Mouse (Mus musculus) CH12.LX (cell line): Measurements from ENCODE around the gene Abhd15. TPM values are rescaled to one million over a fixed set of nuclear protein-coding genes. Genes with fewer than 3 reads are reported as not detected.

Experiments
- DNase-seq: peaks from one replicate; pipeline ENCODE4 v3.0.0-alpha.2; 2013; ENCODE audit errors: extremely low read depth
- H3K27ac ChIP-seq: 2 replicates; pipeline ENCODE4 v1.5.1; 2012; ENCODE audit warnings: low read depth, mild to moderate bottlenecking, control low read depth, moderate library complexity; ENCODE audit not compliant: insufficient read depth
- H3K27me3 ChIP-seq: replicated peaks from 2 replicates; pipeline ENCODE3; 2012; ENCODE audit warnings: inconsistent platforms
- H3K36me3 ChIP-seq, 2 experiments: replicated peaks in 1 of 2; 2 replicates each; pipeline versions ENCODE3 to v1.6.1; 2012; ENCODE audit warnings: inconsistent platforms in 1 of 2, low read length in 1 of 2, mild to moderate bottlenecking in 1 of 2, mixed read lengths in 1 of 2, moderate library complexity in 1 of 2; ENCODE audit not compliant: control insufficient read depth in 1 of 2, insufficient read depth in 1 of 2
- H3K4me1 ChIP-seq, 2 experiments: 2 replicates each; pipeline ENCODE4 v1.6.1; 2012; ENCODE audit warnings: inconsistent platforms in 1 of 2, moderate library complexity in 1 of 2; ENCODE audit not compliant: insufficient read depth in 2 of 2, control insufficient read depth in 1 of 2
- H3K4me2 ChIP-seq: 2 replicates; pipeline ENCODE4 v1.6.1; 2012; ENCODE audit warnings: low read depth, mild to moderate bottlenecking, control low read depth; ENCODE audit not compliant: poor library complexity, insufficient read depth, severe bottlenecking
- H3K4me3 ChIP-seq, 3 experiments: fragments of 150-350 bp in 1 of 3; sonication (generic) in 1 of 3; replicated peaks in 1 of 3; 2 replicates each; pipeline versions ENCODE3 to v1.5.1; 2011 to 2012; ENCODE audit warnings: low read depth in 2 of 3, low read length in 2 of 3, mild to moderate bottlenecking in 2 of 3, moderate library complexity in 2 of 3, control low read depth in 1 of 3, improper control_type of control experiment in 1 of 3, inconsistent platforms in 1 of 3, mixed read lengths in 1 of 3; ENCODE audit not compliant: poor library complexity in 1 of 3
- H3K79me2 ChIP-seq: replicated peaks from 2 replicates; pipeline ENCODE4 v1.6.1; 2012; ENCODE audit warnings: mild to moderate bottlenecking, moderate library complexity; ENCODE audit not compliant: control insufficient read depth, poor library complexity, insufficient read depth, severe bottlenecking; ENCODE audit errors: extremely low read depth
- H3K9ac ChIP-seq: 2 replicates; pipeline ENCODE4 v1.6.1; 2012; ENCODE audit warnings: low read depth, mild to moderate bottlenecking, control low read depth, moderate library complexity; ENCODE audit not compliant: insufficient read depth
- H3K9me3 ChIP-seq: replicated peaks from 2 replicates; pipeline ENCODE3; 2012; ENCODE audit warnings: low read length, inconsistent platforms, mixed read lengths
- BHLHE40 ChIP-seq: IDR thresholded peaks from 2 replicates; pipeline ENCODE4 v1.6.1; 2011; ENCODE audit warnings: mild to moderate bottlenecking, low read depth, low read length, improper control_type of control experiment
- CHD1 ChIP-seq: IDR thresholded peaks from 2 replicates; pipeline ENCODE4 v1.6.1; 2012; ENCODE audit warnings: low read depth, low read length, improper control_type of control experiment, inconsistent platforms
- CHD2 ChIP-seq: IDR thresholded peaks from 2 replicates; pipeline ENCODE4 v1.6.1; 2011; ENCODE audit warnings: low read length, improper control_type of control experiment
- EP300 ChIP-seq: IDR thresholded peaks from 2 replicates; pipeline ENCODE4 v1.6.1; 2011; ENCODE audit warnings: low read length, improper control_type of control experiment
- HCFC1 ChIP-seq: IDR thresholded peaks from 2 replicates; pipeline ENCODE4 v1.6.1; 2012; ENCODE audit warnings: low read depth, mild to moderate bottlenecking, inconsistent platforms, low read length, improper control_type of control experiment
- JUND ChIP-seq: conservative IDR thresholded peaks from 2 replicates; pipeline ENCODE4 v1.6.1; 2011; ENCODE audit warnings: low read depth, low read length, improper control_type of control experiment
- MAFK ChIP-seq: IDR thresholded peaks from 2 replicates; pipeline ENCODE4 v1.6.1; 2011; ENCODE audit warnings: low read length, improper control_type of control experiment; ENCODE audit not compliant: insufficient replicate concordance
- MAX ChIP-seq: IDR thresholded peaks from 2 replicates; pipeline ENCODE4 v1.6.1; 2011; ENCODE audit warnings: low read length, improper control_type of control experiment
- MAZ ChIP-seq: IDR thresholded peaks from 2 replicates; pipeline ENCODE4 v1.6.1; 2012; ENCODE audit warnings: low read depth, mild to moderate bottlenecking, inconsistent platforms, low read length, improper control_type of control experiment, moderate library complexity
- MEF2A ChIP-seq: IDR thresholded peaks from 2 replicates; pipeline ENCODE4 v1.6.1; 2014; ENCODE audit warnings: low read depth, mild to moderate bottlenecking, inconsistent platforms, low read length, improper control_type of control experiment, borderline replicate concordance
- MXI1 ChIP-seq: IDR thresholded peaks from 2 replicates; pipeline ENCODE4 v1.6.1; 2011; ENCODE audit warnings: mild to moderate bottlenecking, low read depth, low read length, improper control_type of control experiment
- NRF1 ChIP-seq: IDR thresholded peaks from 2 replicates; pipeline ENCODE4 v1.6.1; 2014; ENCODE audit warnings: low read depth, mild to moderate bottlenecking, inconsistent platforms, low read length, improper control_type of control experiment, moderate library complexity
- PAX5 ChIP-seq: IDR thresholded peaks from 2 replicates; pipeline ENCODE4 v1.6.1; 2012; ENCODE audit warnings: low read length, inconsistent platforms, mixed read lengths
- POLR2A ChIP-seq: IDR thresholded peaks from 2 replicates; pipeline ENCODE4 v1.6.1; 2011; ENCODE audit warnings: low read depth, mild to moderate bottlenecking, improper control_type of control experiment, low read length
- POLR2AphosphoS2 ChIP-seq: IDR thresholded peaks from 2 replicates; pipeline ENCODE4 v1.6.1; 2011; ENCODE audit warnings: low read depth, low read length, improper control_type of control experiment
- RAD21 ChIP-seq: IDR thresholded peaks from 2 replicates; pipeline ENCODE4 v1.6.1; 2011; ENCODE audit warnings: low read depth, mild to moderate bottlenecking, low read length, improper control_type of control experiment, moderate library complexity
- SIN3A ChIP-seq: IDR thresholded peaks from 2 replicates; pipeline ENCODE4 v1.6.1; 2012; ENCODE audit warnings: low read length, improper control_type of control experiment, inconsistent platforms
- TCF12 ChIP-seq: IDR thresholded peaks from 2 replicates; pipeline ENCODE4 v1.6.1; 2014; ENCODE audit warnings: low read depth, mild to moderate bottlenecking, inconsistent platforms, low read length, improper control_type of control experiment
- USF2 ChIP-seq: conservative IDR thresholded peaks from 2 replicates; pipeline ENCODE4 v1.6.1; 2011; ENCODE audit warnings: low read depth, low read length, improper control_type of control experiment
- ZC3H11A ChIP-seq: IDR thresholded peaks from 2 replicates; pipeline ENCODE4 v1.6.1; 2012; ENCODE audit warnings: low read depth, mild to moderate bottlenecking, inconsistent platforms, low read length, improper control_type of control experiment
- ZMIZ1 ChIP-seq: IDR thresholded peaks from 2 replicates; pipeline ENCODE4 v1.6.1; 2012; ENCODE audit warnings: low read depth, mild to moderate bottlenecking, inconsistent platforms, low read length, improper control_type of control experiment
- dilution Hi-C: fragments of 300-500 bp; cut with MboI; formaldehyde crosslinking; loops from 2 replicates; pipeline ENCODE4 v1.14.3; 2020; ENCODE audit warnings: low sequenced_read_pairs; ENCODE audit not compliant: extremely low pct_unique_long_range_greater_than_20kb, extremely low pct_ligation_motif_present
- in situ Hi-C: fragments of 300-500 bp; cut with MboI; formaldehyde crosslinking; loops from 3 replicates; pipeline ENCODE4 v1.14.3; 2019; ENCODE audit warnings: low sequenced_read_pairs, low pct_ligation_motif_present, low pct_unique_long_range_greater_than_20kb, mixed read lengths
- polyA plus RNA-seq: library from polyadenylated mRNA; unstranded; fragments of >175 nt; gene quantifications from 2 replicates; pipeline ENCODE4 v1.2.1, GENCODE M21; 2012; ENCODE audit warnings: low read depth; ENCODE audit not compliant: insufficient read length
- total RNA-seq, 2 experiments: library from RNA; depleted of rRNA; stranded (reverse); fragments of 300-350 nt in 1 of 2; fragments of >200 nt in 1 of 2; gene quantifications; 2 replicates each; pipeline ENCODE4 v1.2.3; 2012 to 2014

Gene Abhd15
- total and polyA plus RNA-seq, 3 experiments, result 0.11 to 0.38 (median 0.23) TPM

GRCm38 (mm10) chr11:77502481-77502880 lies 12.4 kb upstream of the Abhd15 start:
- peaks cover 71 to 98% of the 10 kb centered on the region in 2 experiments for H3K36me3 ChIP-seq
- H3K79me2 ChIP-seq, result no peaks in the 10 kb centered on the region; the same call in 1 of the 2 replicates
- no peaks in the 10 kb centered on the region for H3K27me3 ChIP-seq
- H3K4me1 ChIP-seq, result peaks cover 0 to 27% of the 10 kb centered on the region in 2 experiments; a peak in 2 of 4 replicates
- dilution Hi-C loops (no loop called here), in situ Hi-C loops (no loop called here)
- no peaks in the 10 kb centered on the region for H3K9me3 ChIP-seq
- H3K9ac ChIP-seq, result no peak overlapping the region
- no peak for DNase-seq
- H3K4me2 ChIP-seq, result no peak overlapping the region
- no peak overlapping the region for H3K4me3 ChIP-seq
- no peak overlapping the region for H3K27ac ChIP-seq
- TF ChIP-seq ZMIZ1, result no peak
- no peak for TF ChIP-seq JUND
- no peak for TF ChIP-seq MXI1
- TF ChIP-seq HCFC1, result no peak
- TF ChIP-seq ZC3H11A, result no peak
- no peak for TF ChIP-seq POLR2A
- TF ChIP-seq MAFK, result no peak
- TF ChIP-seq BHLHE40, result no peak
- TF ChIP-seq NRF1, result no peak
- no peak for TF ChIP-seq SIN3A
- TF ChIP-seq MEF2A, result no peak
- no peak for TF ChIP-seq EP300
- no peak for TF ChIP-seq USF2
- TF ChIP-seq MAX, result no peak
- TF ChIP-seq MAZ, result no peak

- dilution Hi-C loops (no loop called here), in situ Hi-C loops (no loop called here)
- Histone ChIP-seq H3K27ac (no peak overlapping the region), H3K4me2 (no peak overlapping the region), H3K79me2 (no peaks in the 10 kb centered on the region; the same call in 1 of the 2 replicates), H3K36me3 (peaks cover 74 to 96% of the 10 kb centered on the region in 2 experiments), H3K9me3 (no peaks in the 10 kb centered on the region), H3K9ac (no peak overlapping the region), H3K27me3 (no peaks in the 10 kb centered on the region), H3K4me3 (no peak overlapping the region), H3K4me1 (peaks cover 4 to 25% of the 10 kb centered on the region in 2 experiments)
- TF ChIP-seq MXI1, result no peak
- TF ChIP-seq CHD2, result no peak
- no peak for TF ChIP-seq RAD21
- no peak for TF ChIP-seq MAZ
- TF ChIP-seq TCF12, result no peak
- TF ChIP-seq POLR2AphosphoS2, result no peak
- TF ChIP-seq CHD1, result no peak
- TF ChIP-seq PAX5, result no peak
- DNase-seq, result no peak
Measured at GRCm38 (mm10) chr11:77503511-77503910, 11.4 kb upstream of the Abhd15 start.
